Mouse (Mus musculus): Measurements from ENCODE around the gene Depdc5.
"Not testable (repeated sequence)": the region's sequence is repeated elsewhere in the genome, so short reads cannot be mapped to it uniquely, and the experiment has no call there.

Gene Depdc5

DNA sequence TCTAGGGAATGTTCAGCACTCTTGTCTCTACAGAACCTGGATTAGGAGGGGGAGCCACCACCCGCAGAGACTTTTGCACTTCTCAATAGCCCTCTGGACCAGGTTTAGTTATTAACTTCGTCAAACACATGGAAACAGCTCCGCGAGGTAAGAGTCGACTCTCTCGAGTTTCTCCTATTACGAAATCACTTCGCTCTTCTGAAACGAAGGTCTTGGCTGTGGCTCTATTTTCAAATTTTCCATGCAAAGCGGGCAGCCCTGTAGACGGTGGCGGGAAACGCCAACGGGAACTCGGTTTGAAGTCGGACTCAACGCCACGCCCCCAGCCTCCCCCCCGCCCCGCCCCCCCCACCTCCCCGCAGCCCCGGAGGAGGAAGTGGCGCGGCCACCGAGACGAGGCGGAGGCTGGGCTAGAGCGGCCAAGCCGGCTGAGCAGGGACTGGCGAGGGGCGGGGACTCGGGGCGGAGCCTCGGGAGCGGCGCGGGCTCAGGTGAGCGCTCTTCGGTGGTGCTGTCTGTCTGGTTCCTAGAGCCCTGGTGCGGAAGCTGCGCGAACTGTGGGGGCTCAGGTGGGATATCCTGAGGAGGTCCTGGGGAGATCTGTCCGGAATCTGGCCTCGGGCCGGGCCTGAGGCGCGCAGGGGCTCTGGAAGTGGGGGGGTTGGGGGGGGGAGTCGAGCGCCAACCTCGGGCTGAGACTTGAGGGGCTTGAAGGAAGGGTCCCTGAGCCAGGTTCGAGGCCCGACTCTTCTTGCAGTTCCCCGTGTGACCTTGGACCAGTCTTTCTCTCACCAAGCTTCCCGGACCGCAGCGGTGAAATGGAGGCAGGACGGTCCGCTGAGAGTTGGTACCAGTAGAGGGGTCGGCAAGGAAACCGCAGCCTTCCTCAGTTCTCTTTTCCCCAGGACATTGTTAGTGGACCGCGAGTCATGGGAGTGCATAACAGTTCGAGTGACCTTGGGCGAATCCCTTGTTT lies at the start of gene Depdc5:
Depdc5 (plus strand) TSS at position 449 of the 976 bp plus-strand sequence.
- peak; percentile 97 for DNase-seq (ENCODE audit: low read depth, low spot score)

DNA sequence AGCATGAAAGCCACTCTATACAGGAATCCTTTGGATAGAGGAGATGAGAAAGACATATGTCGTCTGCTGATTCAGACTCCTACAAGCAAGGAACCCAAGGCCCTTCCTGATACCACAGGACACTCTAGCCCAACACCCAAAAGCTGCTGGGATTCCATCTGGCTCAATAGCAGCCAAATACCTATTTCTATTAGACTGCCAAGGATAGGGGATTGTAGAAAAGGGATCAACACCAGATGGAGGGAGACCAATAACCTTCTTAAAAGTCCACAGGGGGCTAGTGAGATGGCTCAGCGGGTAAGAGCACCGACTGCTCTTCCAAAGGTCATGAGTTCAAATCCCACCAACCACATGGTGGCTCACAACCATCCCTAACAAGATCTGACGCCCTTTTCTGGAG lies 48.1 kb upstream of the Depdc5 start:
- DNase-seq (ENCODE audit: low read depth, low spot score): no peak

DNA sequence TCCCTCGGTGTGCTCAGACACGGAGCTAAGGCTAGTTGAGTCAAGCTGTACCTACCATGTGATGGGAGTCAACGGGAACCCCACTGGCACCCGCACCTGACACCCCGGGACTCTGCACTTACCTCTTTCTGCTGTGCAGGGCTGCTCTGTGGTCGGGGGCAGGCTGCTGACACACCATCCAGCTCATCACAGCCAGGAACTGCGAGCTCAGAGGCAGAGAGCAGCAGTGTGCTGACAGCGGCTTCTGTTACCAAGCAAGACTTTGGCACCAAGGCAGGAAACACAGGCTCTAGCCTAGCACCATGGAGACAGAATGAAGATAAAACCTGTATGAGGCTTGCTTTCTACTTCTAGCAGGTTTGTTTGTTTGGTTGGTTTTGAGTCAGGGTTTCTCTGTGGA lies 43.0 kb upstream of the Depdc5 start:
- DNase-seq (ENCODE audit: low read depth, low spot score): no peak

DNA sequence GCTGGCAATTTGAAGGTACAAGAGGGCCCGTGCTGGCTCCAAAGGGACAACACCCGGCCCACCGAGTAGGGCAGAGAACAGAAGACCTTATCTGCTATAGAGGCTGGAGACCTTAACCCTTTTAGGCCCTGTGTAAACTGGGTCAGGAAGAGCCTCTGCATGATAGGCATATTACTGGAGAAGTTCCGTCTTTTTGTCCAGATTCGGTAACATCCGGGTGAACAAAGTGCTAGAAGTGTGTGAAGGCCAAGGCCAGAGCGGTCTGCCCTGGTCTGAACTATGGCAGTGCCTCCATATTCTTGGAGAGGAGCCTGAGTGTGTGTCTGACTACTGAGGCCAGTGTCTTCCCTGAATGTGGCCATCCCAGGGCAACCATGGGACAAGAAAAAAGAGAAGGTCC lies 36.5 kb upstream of the Depdc5 start, which contains the start of gene Gm20671:
Gm20671 (minus strand) TSS at position 101 of the 400 bp plus-strand sequence.
- DNase-seq (ENCODE audit: low read depth, low spot score): no peak

DNA sequence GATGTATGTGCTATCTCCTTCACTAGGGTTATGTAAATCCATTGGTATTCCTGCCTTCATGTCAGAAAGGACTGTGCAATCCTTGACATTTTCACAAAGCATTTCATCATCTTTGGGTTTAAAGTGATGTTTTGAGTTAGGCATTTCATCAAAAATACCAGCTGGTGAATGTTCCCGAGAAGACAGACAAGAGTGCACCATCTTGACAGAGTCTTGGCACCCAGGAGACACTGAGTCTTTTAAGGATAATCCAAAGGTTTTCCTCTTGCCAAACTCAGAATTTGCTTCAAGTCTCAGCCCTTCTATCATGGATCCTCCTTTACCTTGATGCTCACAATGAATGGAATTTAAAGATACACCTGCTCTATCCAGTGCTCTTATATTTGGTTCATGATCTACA lies 34.7 kb upstream of the Depdc5 start:
- DNase-seq (ENCODE audit: low read depth, low spot score): not testable (repeated sequence)

DNA sequence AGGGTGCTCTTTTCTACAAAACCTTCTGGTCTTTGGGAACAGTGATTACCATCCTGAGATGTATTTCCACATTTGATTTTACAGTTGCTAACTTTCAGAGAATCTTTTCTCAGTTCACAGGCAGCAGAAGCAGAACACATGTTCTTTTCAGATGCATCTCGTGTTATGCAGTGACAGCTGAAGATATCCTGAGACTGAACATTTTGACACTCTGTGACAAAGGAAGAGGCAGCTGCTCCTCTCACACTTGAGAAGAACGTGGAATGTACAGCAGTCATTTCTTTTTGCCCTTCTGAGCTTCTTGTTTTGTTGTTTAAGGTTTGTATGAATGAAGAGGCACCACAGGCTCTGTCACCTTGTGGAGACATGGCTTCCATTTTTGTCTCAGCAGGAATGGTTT lies 33.4 kb upstream of the Depdc5 start:
- no peak for DNase-seq (ENCODE audit: low read depth, low spot score)

DNA sequence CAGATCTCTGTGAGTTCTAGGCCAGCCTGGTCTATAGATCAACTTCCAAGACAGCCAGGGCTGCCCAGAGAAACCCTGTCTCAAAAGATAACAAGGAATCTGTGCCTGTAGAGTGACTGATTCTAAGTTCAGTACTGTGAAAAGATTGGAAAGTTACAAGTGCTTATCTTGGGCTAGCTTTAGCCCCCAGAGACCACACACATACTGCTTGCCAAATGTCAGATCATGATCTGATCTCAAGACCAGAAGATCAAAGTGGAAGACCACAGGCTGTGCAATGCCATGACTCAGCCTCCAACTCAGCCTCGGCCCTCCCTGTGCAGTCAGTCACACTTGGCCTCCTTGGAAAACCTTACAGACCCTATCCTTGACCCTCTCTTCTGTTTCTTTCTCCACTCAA lies 29.0 kb upstream of the Depdc5 start:
- DNase-seq (ENCODE audit: low read depth, low spot score): no peak

DNA sequence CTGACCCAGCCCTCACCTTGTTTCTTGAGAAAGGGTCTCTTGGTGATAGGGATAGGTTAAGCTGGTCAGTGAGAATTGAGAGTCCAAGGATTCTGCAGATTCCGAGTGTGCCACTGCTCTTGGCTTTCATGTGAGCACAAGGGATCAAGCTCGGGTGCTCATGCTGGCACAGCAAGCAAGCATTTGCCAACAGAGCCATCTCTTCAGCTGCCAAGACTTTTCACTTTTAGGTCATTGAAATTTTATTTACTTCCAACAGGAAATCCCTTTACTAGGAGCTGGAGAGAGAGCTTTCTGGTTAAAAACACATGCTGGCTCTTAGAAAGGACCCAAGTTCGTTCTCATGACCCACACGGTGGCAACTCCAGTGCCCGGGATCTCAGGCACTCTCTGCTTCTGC lies 26.5 kb upstream of the Depdc5 start:
- DNase-seq (ENCODE audit: low read depth, low spot score): no peak

DNA sequence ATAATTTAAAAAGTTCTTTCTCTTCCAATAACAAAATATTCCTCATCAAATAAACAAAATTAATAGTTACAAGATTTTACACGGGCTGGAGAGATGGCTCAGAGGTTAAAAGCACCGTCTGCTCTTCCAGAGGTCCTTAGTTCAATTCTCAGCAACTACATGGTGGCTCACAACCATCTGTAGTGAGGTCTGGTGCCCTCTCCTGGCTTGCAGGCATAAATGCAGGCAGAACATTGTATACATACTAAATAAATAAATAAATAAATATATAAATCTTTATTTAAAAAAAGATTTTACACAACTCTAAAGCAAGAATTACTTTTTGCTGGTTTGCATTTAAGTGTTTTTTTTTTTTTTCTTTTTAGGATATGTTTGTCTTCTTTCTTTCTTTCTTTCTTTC lies 23.5 kb upstream of the Depdc5 start:
- DNase-seq (ENCODE audit: low read depth, low spot score): no peak

DNA sequence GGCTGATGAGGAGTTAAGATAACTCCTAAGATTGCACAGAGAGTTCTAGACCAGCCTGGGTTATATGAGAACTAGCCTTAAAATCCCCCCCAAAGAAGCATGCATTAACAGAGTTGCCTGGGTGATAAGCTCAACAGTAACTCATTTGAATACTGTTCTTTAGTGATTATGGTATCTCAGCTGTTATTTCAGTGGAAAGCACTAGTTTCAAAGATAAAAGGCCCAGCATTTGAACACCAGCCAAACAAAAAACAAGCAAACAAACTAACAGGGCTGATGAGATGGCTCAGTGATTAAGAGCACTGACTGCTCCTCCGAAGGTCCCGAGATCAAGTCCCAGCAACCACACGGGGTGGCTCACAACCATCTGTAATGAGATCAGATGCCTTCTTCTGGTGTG lies 14.3 kb upstream of the Depdc5 start:
- no peak for DNase-seq (ENCODE audit: low read depth, low spot score)

DNA sequence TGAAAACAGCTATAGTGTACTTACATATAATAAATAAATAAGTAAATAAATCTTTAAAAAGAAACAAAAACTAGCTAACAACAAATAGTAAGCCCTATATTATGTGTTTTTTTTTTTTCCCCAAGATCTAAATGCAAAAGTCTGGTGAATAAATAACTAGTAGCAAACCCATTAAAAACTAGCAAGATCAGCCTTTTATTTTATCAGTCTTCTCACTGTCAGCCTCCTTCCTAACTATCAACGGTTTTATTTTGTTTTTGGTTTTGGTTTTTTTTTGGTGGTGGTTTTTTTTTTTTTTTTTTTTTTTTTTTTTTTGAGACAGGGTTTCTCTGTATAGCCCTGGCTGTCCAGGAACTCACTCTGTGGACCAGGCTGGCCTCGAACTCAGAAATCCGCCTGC lies 13.9 kb upstream of the Depdc5 start:
- DNase-seq (ENCODE audit: low read depth, low spot score): not testable (repeated sequence)

DNA sequence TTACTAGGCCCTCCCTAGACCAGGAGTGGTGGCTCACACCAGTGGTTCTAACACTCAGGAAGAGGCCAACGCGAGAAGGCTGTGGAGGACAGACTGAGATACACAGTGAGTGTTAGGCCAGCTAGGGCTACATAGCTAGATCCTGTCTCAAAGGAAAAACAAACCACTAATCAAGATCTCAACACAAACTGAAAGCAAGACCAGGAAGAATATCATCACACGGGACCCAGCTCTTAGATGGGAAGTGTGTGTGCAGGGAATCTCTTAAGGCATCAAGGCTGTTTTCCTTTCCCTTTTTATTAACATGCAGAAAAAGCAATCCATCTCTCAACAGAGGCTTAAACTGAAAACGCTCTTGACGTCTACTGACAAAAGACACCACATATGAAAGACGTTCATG lies 11.5 kb upstream of the Depdc5 start:
- peak; percentile 14 for DNase-seq (ENCODE audit: low read depth, low spot score)

DNA sequence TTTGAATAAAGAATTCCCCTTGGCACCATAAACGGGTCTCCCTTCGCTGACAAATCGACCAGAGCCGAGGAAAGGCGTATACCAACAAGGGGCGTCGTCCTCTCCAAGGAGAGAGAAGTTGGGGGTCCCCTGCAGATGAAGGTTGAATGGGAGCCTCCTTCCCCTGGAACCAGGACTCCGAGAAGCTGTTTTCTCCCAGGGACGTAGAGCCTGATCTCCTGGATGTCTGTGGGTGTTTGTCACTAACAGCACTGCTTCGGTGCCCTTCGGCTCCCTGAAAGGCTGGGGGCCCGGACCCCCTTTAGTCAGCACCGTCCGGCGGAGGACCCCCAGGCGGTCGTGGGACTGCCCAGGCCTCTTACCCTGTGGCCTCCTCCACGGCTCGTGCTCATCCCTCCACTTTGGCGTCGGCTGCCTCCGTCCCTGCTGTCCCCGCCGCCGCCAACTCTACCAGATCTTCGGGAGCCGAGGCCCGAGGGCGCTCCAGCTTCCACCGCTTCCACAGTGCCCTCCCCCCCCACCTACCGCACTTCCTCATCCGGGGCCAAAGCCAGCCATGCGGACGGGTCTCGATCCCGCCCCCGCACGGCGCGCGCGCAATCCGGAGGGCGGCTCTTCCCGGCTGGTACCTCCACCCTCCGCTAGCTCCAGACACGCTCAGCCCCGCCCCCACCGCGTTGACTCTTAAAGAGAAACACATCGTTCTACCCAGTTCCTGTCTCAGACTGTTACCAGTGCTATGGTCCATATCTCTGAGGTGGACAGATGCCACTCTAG lies 9.6 kb upstream of the Depdc5 start, which contains the start of gene Prr14l:
Prr14l (minus strand) TSS at position 526 of the 777 bp plus-strand sequence.
- DNase-seq (ENCODE audit: low read depth, low spot score): peak; percentile 97

DNA sequence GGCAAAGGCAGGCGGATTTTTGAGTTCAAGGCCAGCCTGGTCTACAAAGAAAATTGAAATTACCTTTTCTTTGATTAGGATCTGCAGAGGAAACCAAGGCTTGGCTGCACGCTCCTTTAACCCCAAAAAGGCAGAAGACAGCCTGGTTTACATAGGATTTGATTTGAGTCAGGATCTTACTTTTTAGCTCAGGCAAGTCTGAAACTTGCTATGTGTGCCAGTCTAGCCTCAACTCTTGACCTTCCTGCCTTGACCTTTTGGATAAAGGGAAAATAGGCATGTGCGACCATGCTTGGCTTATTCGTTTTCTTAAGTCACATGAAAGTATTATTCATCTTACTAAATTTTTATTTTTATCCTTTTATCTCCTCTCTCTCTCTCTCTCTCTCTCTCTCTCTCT lies 8.7 kb upstream of the Depdc5 start:
- peak; percentile 7 for DNase-seq (ENCODE audit: low read depth, low spot score)

DNA sequence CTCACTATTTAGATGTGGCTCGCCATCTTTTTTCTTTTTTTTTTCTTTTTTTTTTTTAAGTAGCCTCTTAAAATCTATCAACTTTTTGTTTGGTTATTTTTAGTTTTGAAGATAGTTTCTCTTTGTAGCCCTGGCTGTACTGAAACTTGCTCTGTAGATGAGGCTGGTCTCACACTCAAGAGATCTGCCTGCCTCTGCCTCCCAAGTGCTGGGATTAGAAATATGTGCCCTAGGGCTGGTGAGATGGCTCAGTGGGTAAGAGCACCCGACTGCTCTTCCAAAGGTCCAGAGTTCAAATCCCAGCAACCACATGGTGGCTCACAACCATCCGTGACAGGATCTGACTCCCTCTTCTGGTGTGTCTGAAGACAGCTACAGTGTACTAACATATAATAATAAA lies 8.2 kb upstream of the Depdc5 start:
- DNase-seq (ENCODE audit: low read depth, low spot score): not testable (repeated sequence)

DNA sequence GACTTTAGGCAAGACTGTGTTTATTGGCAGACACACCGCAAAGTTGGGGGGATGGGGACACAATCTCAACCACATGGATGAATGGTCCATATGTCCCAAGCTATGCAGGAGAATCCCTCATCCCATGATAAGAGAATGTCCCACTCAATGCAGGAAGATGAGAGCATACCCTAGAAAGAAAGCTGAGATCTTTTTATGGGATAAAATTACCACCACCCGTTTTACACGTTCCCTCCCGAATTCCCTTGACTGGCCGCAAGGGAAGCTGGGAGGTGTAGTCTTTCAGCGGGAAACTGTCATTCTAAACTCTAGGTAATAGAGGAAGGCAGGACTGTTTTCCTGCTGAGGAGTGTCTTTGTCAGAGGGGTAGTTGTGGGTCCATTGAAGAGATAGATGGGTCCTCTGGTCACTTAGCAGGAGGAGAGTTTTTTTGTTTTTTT lies 5.7 kb upstream of the Depdc5 start:
- no peak for DNase-seq (ENCODE audit: low read depth, low spot score)

DNA sequence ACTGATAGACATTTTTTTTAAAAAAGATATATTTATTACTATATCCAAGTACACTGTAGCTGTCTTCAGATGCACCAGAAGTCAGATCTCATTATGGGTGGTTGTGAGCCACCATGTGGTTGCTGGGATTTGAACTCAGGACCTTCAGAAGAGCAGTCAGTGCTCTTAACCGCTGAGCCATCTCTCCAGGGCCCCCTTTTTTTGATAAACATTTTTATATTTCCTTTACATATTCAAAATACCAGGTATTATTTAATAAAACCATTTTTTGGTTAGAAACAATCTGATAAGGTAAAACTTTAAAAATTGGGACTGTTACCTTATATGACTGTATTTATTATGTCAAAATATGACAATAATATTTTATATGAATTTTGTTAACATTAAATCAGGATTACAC lies 2.4 kb upstream of the Depdc5 start:
- no peak for DNase-seq (ENCODE audit: low read depth, low spot score)

DNA sequence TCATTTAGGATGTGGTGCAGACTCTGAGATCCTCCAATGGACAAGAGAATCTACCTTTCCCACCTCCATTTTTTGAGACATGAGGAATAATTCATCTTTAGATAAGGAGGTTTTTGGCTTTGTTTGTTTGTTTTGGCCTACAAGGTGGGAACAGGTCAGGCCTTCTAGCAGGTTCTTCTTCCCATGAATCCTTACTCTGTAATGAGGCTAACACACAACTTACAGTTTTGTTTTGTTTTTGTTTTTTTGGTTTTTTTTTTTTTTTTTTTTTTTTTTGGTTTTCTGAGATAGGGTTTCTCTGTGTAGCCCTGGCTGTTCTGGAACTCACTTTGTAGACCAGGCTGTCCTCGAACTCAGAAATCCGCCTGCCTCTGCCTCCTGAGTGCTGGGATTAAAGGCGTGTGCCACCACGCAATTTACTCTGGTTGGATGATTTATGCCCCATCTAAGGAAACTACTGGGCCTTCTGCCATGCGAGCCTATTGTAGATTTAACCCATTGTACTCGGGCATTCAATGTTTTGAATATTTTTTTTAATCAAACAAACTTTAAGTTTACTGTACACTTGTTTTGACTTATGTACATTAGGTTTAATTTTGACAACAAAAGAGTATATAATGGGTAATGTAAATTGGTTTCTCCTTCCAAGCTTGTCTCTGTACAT lies 900 bp upstream of the Depdc5 start:
- no peak for DNase-seq (ENCODE audit: low read depth, low spot score)

DNA sequence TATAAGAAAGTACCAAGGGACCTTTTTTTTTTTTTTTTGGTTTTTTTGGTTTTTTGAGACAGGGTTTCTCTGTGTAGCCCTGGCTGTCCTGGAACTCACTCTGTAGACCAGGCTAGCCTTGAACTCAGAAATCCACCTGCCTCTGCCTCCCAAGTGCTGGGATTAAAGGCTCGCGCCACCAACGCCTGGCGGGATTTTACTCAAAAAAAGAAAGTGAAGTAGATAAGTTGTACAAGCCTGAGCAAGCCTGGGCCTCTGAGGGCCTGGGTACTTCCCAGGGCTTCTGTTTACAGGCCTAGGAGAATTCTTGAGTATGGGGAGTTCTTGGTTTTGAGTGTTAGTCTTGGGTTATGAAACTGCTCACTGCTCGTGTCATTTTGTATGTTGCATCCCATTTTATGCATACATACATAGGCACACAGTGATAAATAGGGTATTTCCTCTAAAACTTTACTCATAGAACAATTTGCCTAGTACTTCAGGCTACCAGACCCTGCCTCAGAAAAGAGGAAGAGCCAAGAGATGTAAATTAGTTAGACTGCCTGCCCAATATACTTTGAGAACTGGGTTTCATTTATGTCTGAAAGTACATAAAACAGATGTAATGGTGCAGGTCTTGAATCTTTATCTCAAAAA lies 6.0 kb downstream of the Depdc5 start:
- DNase-seq (ENCODE audit: low read depth, low spot score): no peak

DNA sequence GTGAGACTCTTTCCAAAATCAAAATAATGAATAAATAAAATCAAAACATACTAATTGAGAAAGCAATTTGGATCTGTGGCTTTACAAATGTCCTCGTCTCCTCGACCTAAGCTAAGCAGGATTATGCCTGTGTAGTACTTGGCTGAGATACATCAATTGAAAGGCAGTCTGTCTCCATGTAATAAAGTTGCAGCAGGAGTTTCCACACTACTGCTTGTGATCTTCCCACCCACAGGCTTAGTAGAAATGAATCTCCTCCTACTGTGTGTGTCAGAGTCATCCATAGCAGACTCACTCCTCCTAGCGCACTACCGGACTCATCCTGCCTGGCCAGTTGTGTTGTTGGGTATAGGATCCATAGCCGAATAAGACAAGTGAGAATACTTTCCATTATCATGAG lies 8.8 kb downstream of the Depdc5 start:
- DNase-seq (ENCODE audit: low read depth, low spot score): no peak

DNA sequence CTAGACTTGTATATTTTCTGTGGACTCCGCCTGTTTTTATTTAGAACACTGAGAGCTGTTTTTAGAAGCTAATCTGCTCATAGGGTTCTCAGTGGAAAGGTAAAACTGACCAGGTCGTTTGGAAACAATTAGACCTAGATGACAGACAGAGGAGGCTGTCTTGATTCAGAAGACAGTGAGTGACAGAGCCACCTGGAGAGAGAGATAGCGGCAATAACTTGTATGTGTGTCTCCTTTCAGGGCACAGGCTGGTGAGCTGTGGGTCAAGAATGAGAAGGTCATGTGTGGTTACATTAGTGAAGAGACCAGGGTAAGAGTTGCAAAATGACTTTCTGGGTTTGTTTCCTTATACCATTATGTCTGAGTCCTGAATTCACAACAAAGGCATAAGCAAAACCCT lies 23.2 kb downstream of the Depdc5 start:
- DNase-seq (ENCODE audit: low read depth, low spot score): no peak
